Mouse (Mus musculus) liver, postnatal 0 days (tissue): Measurements from ENCODE around the gene Efcab3.

Source experiments
- CTCF ChIP-seq: sonication (generic); IDR thresholded peaks from 2 replicates; pipeline ENCODE4 v1.5.1; 2016; ENCODE audit warnings: antibody characterized with exemption, low read depth
- EP300 ChIP-seq: IDR thresholded peaks from 2 replicates; pipeline ENCODE4 v1.6.1; 2016; ENCODE audit warnings: antibody characterized with exemption, low read depth, mild to moderate bottlenecking

- TF ChIP-seq EP300 (no peak), CTCF (no peak)
These were observed 88.6 kb downstream of the Efcab3 start for GRCm38 (mm10) chr11:105152017-105152300.
